Mouse (Mus musculus) gastrocnemius, adult 2 months (tissue): ENCODE data around the gene Mdfic. TPM values are rescaled to one million over a fixed set of nuclear protein-coding genes. Genes with fewer than 3 reads are reported as not detected.
"Not testable (repeated sequence)": the region's sequence is repeated elsewhere in the genome, so short reads cannot be mapped to it uniquely, and the experiment has no call there.

ENCODE experiments used
- DNase-seq: peaks from one replicate; pipeline ENCODE4 v3.0.0; 2022
- H3K27ac ChIP-seq: fragments of 200-600 bp; 2 replicates; pipeline ENCODE4 v1.8.1; 2022; ENCODE audit warnings: mild to moderate bottlenecking
- H3K4me3 ChIP-seq: fragments of 200-600 bp; 2 replicates; pipeline ENCODE4 v1.8.1; 2022; ENCODE audit warnings: mild to moderate bottlenecking, moderate library complexity
- CTCF ChIP-seq: fragments of 200-600 bp; IDR thresholded peaks from 2 replicates; pipeline ENCODE4 v1.8.1; 2022; ENCODE audit warnings: antibody characterized with exemption, mild to moderate bottlenecking, moderate library complexity
- intact Hi-C: fragments of 180-260 bp; cut with DNase I; formaldehyde crosslinking; loops from one replicate; pipeline ENCODE4 v1.15.1; 2025
- long read RNA-seq, 2 experiments: library from polyadenylated mRNA; stranded (forward); transcript quantifications; one replicate each; pipeline ENCODE4 v2.0.0; 2021
- total RNA-seq, 2 experiments: library from RNA; stranded (reverse); gene quantifications; 2 replicates each; pipeline ENCODE4 v1.2.3; 2021

The Mdfic gene
- 1 to 10 TPM; 8.9 to 9.4 TPM for total RNA-seq
- long read RNA-seq, experiment 1, transcript Mdfic-207 (5 exons, 3,431 nt), result major isoform, 10 of 14 reads
- long read RNA-seq, experiment 1, partial matches to known transcripts, result 0 of 14 reads
- long read RNA-seq, experiment 1, other reads (novel, unspliced or antisense), result 2 of 14 reads
- long read RNA-seq, experiment 2, transcript Mdfic-202 (4 exons, 1,871 nt), result major isoform, 6 of 11 reads
- long read RNA-seq, experiment 2, partial matches to known transcripts, result 0 of 11 reads
- long read RNA-seq, experiment 2, other reads (novel, unspliced or antisense), result 2 of 11 reads

DNA sequence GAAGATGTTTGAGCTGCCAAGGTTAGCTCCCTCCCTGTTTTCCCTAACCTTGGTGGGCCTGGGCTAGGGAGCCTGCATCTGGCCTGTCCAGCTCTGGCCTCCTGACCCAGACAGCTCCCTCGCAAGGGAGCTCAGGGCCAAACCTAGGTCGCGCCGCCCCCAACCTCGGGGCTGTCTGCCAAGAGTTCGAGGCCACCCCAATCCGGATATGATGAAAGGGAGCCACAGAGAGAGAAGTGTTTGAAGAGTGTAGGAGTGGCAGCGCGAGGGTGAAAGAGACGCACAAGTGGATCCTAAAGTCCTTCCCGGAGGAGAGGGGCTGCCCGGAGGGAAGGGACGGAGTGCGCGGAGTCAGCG is at the start of gene Mdfic:
Gene Mdfic, plus strand, starts transcription at position 201 of the 357 bp plus-strand sequence.
- Histone ChIP-seq H3K27ac (peak within 1 kb of the TSS; percentile 93), H3K4me3 (peak within 1 kb of the TSS; percentile 96)
- no peak for TF ChIP-seq CTCF
- intact Hi-C loops, result loop anchor here (5.0 kb wide), 1 partner anchor 72 kb away; no protein-coding TSS in a partner anchor
- DNase-seq, result peak; percentile 78

GRCm38 (mm10) chr6:15671364-15671763 is 49.1 kb upstream of the Mdfic start:
- no peak for DNase-seq
- TF ChIP-seq CTCF, result peak; percentile 22; the same call in 1 of the 2 replicates
- Histone ChIP-seq H3K4me3 (no peak overlapping the region), H3K27ac (no peak overlapping the region)
- intact Hi-C loops, result no loop called here

DNA sequence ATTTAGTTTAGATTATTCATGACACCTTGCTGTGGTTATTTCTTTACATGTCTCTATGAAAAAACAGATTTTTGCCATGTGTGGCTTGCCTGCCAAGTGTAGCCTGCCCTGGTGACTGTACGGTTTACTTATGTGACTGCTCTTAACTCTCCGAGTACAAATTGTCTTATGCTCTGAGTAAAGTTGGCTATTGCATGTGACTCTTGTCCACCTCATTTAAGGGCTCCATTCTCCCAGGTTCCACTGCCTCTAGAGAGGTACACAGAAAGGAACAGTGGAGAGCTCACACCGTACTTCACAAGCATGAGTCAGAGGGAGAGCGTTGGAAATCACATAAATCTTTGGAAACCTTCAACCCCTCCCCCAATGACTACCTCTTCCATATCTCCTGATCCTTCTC is 10.4 kb upstream of the Mdfic start:
- Histone ChIP-seq H3K4me3 (no peak overlapping the region), H3K27ac (no peak overlapping the region)
- intact Hi-C loops, result no loop called here
- no peak for DNase-seq
- TF ChIP-seq CTCF, result no peak

- no peak for TF ChIP-seq CTCF
- intact Hi-C loops, result no loop called here
- no peak for DNase-seq
- Histone ChIP-seq H3K4me3 (no peak overlapping the region), H3K27ac (no peak overlapping the region)
These were observed 9.8 kb upstream of the Mdfic start for GRCm38 (mm10) chr6:15710706-15711105.

- Histone ChIP-seq H3K27ac (no peak overlapping the region), H3K4me3 (no peak overlapping the region)
- intact Hi-C loops, result no loop called here
- no peak for TF ChIP-seq CTCF
- DNase-seq, result no peak
These were observed 7.5 kb upstream of the Mdfic start for GRCm38 (mm10) chr6:15712860-15713385.

DNA sequence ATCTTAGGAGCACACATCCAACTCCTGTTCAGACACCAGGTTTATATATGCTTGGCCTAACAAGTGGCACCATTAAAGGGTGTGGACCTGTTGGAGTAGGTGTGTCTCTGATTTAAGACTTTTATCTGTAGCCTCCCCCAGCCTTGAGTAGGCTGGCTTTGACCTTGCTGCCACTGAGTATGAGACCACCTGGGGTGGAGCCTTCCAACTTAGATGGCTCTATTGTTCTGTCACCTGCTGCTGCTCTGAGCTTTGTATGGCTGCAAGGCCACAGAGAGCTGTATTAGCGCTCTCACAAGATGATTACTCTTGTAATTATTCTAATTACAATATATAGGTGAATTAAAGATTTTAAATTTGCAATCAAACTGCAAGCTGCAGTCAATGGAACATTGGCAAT is 6.4 kb upstream of the Mdfic start:
- H3K4me3 ChIP-seq, DNase-seq, H3K27ac ChIP-seq, intact Hi-C loops: not testable (repeated sequence)

DNA sequence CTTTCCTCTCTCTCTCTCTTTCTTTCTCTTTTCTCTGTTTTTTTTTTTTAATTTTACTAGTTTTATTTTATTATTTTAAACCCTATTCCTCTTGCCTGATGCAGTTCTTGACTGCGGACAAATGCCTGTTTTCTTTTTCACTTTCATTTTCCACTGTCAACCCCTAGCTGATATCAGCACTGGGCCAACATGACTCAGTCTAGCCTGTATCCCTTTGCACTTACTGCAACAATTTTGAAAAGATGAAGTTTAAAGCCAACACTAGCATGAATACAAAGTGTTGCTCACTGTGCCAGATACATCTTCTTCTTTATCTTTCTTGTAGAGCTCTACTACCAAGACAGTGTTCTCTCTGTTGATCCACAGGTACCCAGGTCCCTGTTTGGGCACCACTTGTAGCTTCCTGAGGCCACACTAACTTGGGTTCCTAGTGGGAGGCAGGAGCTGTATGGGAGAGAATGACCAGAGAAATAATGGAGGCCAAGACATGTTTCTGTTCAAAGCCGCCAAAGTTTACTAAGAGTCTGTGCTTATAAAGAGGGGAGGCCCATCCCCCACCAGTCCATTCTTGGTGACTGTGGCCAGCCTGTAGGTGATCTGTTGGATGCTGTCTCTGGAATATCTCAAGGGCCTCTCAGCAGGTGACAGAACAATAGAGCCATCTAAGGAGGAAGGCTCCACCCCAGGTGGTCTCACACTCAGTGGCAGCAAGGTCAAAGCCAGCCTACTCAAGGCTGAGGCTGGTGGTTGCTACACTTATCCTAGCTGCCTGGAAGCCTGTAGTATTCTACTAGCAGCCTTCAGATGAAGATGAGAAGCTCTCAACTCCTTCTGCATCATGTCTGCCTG is 5.2 kb upstream of the Mdfic start:
- TF ChIP-seq CTCF, result no peak
- H3K4me3 ChIP-seq, result no peak overlapping the region
- intact Hi-C loops, result no loop called here

DNA sequence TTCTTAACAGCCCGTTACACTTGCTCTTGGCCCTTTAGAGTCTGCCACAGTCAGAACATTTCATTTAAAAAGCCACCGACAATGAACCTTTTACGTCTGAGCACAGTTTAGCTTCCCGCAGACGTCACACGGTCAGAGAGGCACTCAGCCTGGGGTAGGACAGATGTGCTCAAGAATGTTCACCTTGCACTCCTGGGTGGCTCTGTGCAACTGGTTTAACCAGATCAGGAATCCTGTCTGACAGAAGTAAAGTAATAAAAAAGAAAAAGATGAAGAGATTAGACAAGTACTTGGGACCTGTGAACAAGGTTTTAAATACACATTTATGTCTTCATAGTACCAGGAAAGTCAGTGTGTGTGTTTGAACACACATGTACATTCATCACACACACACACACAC is 542 bp upstream of the Mdfic start:
- no peak overlapping the region for H3K27ac ChIP-seq
- TF ChIP-seq CTCF, result no peak
- intact Hi-C loops, result loop anchor here (5.0 kb wide), 1 partner anchor 72 kb away; no protein-coding TSS in a partner anchor
- no peak overlapping the region for H3K4me3 ChIP-seq
- DNase-seq, result no peak

More for the DNA sequence above, 5.2 kb upstream of the Mdfic start:
- no peak overlapping the region for H3K27ac ChIP-seq
- no peak for DNase-seq

GRCm38 (mm10) chr6:15720818-15721715 is 606 bp downstream of the Mdfic start:
- Histone ChIP-seq H3K4me3 (peak overlapping the region; percentile 96), H3K27ac (peak overlapping the region; percentile 93)
- peak; percentile 80 for DNase-seq
- no peak for TF ChIP-seq CTCF
- intact Hi-C loops, result loop anchor here (5.0 kb wide), 1 partner anchor 71 kb away; no protein-coding TSS in a partner anchor

DNA sequence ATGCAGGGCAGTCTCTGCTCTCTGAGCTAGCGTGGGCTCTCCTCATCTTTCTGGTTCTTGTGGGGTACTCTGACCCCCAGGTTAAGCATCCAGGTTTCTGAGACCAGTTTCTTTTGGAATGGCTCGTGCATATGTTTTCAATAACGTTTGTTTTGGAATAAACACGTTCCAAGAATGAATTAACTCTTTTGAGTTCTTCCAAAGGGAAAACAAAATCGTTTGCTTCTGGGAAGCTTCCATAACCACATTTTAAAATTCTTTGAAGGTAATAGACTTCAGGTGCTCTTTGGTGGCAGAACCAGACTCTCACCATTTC is 1.2 kb downstream of the Mdfic start:
- Histone ChIP-seq H3K4me3 (peak overlapping the region; percentile 96), H3K27ac (peak overlapping the region; percentile 93)
- intact Hi-C loops, result loop anchor here (5.0 kb wide), 1 partner anchor 71 kb away; no protein-coding TSS in a partner anchor
- TF ChIP-seq CTCF, result no peak
- DNase-seq, result no peak

DNA sequence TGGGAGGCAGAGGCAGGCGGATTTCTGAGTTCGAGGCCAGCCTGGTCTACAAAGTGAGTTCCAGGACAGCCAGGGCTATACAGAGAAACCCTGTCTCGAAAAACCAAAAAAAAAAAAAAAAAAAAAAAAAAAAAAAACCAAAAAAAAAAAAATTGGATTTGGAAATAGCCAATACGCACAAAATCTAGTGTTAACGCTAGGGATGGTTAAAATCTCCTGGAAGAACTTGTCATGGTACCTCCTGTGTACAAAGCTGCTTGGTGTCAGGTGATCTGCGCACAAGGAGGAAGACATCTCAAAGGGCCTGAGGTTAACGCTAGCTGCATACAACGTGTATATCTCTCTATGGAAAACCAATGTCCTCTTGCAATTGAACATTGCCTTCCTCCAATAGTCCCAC is 2.2 kb downstream of the Mdfic start:
- Histone ChIP-seq H3K4me3 (peak overlapping the region; percentile 96), H3K27ac (peak overlapping the region; percentile 61; the same call in 1 of the 2 replicates)
- intact Hi-C loops, result loop anchor here (5.0 kb wide), 1 partner anchor 70 kb away; no protein-coding TSS in a partner anchor
- not testable (repeated sequence) for DNase-seq

- Histone ChIP-seq H3K4me3 (no peak overlapping the region), H3K27ac (peak overlapping the region; percentile 31; the same call in 1 of the 2 replicates)
- DNase-seq, result no peak
- TF ChIP-seq CTCF, result no peak
- intact Hi-C loops, result loop anchor here (5.0 kb wide), 1 partner anchor 68 kb away; no protein-coding TSS in a partner anchor
These were observed 3.8 kb downstream of the Mdfic start for GRCm38 (mm10) chr6:15724304-15724703.
